Mouse (Mus musculus) frontal cortex, adult 2 months (tissue): Measurements from ENCODE around the gene Ephb2. TPM values are rescaled to one million over a fixed set of nuclear protein-coding genes. Genes with fewer than 3 reads are reported as not detected.

Experiments
- DNase-seq, 2 experiments: peaks; one replicate each; pipeline ENCODE4 v3.0.0; 2022; ENCODE audit warnings: low spot score in 1 of 2; ENCODE audit errors: extremely low spot score in 1 of 2
- polyA plus RNA-seq: library from polyadenylated mRNA; depleted of rRNA; stranded (reverse); fragments of >200 nt; gene quantifications from 2 replicates; pipeline ENCODE4 v1.2.3, GENCODE M21; 2012; rRNA removed

Ephb2 gene
- polyA plus RNA-seq, result 7.3 and 8.9 TPM in 2 replicates

DNA sequence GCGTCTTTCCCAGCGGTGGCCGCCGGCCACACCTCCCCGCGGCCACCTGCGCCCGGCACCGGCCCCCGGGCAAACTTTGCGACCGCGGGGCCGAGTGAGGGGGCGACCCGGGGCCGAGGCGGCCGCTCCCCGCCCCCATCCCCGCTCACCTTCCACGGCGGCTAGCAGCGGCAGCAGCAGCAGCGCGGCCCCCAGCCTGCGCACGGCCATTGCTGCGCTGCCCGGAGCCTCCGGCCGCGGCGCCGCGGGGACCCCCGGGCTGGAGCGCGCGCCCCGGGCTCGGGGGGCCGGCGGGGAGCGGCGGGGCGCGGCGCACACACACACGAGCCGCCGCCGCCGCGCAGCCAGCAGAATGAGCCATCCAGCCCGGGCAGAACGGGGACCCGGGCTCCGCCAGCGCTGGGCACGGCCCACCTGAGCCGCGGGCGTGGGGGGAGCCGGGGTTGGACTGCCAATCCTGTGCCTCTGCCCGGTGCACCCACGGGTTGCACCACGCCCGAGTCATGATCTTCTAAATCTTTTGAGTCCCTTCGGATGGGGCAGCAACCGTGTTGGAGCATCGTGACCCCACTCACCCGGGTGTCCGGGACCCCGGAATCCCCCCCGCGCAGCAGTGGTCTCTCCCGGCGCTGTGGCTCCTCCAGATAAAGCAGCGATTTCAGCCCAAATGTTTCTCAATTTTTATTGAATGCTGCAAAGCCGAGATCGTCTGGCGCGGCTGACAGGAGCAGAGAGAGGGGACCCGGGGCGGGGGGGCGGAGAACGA is at the start of gene Ephb2:
Gene Ephb2, minus strand, starts transcription at position 368 of the 766 bp plus-strand sequence.
- peak in 1 of 2 experiments; percentile 74 for DNase-seq

DNA sequence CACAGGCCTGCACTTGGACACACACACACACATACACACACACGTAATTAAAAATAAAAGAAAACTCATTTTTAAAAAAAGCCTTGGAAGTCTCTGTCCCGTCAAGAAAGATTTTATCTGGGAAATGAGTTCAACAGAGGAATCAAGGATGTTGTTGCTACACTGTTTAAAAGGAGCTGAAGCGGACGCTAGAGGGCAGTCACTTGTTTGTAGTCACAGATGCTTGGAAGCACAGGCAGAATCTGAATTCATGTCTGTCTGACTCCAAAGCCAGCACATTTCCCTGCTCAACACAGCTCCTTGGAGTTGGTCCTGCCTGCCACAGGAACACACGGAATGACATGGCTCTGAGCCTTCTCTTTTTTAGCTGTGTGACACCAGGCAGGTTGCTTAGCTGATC is 42.8 kb upstream of the Ephb2 start:
- peak in 1 of 2 experiments; percentile 45 for DNase-seq

DNA sequence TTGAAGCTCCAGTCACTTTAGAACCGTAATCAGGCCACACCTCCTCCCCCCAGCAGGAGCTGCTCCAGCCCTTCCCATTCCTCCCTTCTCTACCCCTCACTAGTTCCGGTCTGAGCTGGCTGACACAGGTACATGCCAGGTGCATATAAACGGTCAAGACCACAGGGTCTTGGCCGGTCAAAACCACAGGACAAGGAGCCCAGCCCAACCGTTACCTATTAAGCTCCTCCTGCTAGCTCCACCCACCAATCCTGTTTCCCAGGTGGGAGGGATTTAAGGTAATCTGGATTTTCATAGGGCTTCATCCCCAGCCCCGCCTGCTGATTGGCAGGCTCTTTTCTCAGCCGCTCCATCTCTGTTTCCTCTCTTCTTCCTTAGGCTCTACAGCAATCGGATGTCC is 42.4 kb upstream of the Ephb2 start:
- DNase-seq, result no peak

DNA sequence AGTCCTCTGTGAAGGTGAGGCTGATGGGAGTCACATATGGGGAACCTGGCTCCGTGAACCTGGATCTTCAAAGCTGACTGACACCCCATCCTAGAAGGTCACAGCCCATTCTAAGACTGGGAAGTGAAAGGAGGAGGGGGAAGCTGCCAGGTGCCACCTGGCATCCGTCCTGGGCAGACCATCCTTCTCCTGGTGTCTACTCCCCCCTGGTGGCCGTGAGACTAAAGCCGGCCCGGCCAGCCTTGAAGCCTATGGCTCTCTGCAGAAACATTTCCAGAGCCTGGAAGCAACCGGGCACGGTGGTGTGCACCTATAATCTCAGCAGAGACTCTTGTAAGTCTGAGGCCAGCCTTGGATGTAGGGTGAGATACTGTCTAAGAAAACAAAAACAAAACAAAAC is 41.2 kb upstream of the Ephb2 start:
- peak in 1 of 2 experiments; percentile 73 for DNase-seq

DNA sequence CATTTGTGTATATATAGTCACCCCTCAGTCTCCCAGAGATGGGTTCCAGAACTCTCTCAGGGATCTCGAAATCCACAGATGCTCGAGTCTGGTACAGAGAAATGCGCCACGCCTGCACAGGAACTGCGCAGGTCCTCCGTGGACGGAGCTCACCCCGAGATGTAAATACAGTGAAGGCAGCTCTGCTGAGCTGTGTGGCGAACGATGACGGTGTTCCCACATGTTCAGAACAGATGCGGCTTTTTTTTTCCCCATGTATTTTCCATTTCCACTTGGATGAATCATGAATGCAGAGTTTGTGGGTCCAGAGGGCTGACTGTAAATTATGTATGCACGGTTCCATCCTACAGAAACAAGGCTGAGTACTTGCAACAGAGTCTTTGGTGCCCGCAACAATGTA is 39.2 kb upstream of the Ephb2 start:
- DNase-seq, result peak in 1 of 2 experiments; percentile 53

DNA sequence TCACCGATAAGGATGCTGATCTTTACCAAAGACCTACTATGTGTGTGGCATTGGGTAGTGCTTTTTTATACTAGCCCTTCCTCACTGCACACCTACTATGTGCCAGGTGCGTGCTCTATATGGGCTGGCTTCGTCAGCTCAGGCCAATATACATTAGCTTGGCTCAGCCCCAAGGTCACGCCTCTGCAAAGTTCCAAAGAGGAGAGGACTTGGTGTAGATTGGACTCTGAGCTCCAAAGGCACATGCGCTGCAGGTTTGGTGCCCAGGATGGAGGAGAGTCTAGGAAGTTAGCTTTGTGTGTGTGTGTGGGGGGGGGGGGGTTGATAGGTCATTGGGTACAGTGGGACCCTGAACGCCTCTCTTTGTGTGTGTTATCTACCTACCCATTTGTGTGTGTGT is 32.6 kb upstream of the Ephb2 start:
- DNase-seq, result no peak

DNA sequence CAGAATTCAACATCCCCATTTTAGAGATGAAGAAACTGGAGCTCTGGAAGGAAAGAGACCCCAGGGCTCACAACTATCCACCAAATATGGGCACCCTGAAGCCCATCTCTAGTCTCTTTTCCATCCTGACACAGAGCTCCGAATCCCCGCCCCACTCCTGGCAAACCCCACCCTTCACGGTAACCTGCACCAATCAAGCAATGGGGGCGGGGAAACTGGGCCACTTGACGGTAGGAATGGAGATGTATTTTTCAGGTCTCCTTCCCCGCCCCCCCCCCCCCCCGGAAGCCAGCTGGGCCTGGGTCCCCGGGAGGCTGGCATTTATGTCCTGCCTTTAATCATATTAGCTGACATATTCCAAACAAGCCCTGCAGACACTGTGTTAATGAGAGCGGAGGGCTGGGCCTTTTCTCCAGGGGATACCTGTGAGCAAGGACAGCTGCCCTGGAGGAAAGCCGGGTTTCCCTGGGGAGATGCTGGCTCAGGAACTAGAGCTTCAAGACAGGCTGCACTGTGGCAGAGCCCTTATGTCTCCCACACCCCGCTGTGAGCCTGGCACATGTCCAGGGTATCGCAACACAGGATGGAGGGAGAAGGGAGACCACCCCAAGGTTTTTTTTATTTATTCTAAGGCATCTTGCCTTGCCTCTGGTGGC is 32.0 kb upstream of the Ephb2 start:
- no peak for DNase-seq

DNA sequence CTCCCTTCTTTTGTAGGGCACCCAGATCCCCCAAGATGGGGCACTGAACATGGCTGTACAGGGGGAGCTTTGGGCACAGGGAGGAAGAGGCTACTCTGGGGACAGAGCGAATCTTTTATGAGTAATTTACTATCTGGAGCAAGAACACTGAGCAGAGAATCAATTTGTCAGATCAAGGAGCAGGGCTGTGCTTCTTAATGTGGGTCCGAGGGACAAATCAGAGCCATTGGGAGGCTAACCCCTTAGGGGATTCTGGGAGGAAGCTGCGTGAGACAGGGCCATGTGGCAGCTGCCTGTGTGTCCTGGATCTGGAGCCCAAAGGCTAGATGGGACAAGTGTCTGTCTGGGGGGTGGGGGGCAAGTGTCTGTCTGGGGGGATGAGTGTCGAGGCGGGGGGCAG is 29.7 kb upstream of the Ephb2 start:
- no peak for DNase-seq

DNA sequence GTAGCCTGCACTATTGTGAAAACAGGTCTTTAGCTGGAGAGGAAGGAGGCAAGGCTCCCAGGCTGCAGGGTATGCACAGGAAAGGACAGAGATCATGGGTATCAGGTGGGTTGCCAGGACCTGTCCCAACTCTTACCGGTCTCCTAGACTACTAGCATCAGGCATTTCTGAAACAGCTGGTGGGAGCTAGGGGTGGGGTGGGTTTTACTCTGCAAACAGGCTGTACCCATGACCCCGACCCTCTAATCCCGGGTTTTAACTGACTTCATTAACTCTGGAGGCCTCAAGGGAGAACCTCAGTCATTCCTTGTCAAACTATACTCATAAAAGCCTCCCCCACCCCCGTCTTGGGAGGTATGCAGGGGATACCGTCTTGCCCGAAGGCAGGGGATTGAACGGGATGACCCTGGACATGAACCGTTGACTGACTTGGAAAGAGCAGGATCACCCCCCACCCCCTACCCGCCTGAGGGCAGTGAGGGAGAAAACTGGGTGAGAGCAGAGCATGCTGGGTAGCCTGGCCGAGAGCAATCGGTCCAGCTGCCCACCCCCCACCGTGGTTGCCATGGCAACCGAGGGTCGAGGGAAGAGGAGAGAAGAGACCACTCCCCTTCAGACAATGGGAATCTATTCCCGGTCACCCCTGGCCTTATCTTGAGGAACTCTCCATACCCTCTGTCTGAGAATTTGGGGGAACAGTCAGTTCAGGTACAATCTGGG is 29.1 kb upstream of the Ephb2 start:
- DNase-seq, result no peak

DNA sequence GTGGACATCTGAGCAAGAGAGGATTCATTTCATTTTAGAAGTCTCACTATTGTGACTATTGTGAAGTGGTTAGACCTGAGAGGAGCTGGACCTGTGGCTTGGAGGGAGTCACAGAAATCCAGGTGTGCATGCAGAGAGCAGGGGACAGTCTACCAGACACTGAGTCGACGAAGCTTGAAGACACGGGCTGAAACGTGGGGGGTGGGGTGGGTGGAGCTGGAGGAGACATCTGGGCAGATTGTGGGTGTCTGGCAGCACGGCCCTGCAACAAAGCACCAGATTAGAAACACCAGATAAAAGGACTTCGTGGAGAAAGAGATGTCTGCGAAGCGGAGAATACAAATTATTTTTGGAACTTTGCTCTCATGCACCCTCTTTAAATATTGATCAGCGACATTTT is 27.7 kb upstream of the Ephb2 start:
- DNase-seq, result no peak

DNA sequence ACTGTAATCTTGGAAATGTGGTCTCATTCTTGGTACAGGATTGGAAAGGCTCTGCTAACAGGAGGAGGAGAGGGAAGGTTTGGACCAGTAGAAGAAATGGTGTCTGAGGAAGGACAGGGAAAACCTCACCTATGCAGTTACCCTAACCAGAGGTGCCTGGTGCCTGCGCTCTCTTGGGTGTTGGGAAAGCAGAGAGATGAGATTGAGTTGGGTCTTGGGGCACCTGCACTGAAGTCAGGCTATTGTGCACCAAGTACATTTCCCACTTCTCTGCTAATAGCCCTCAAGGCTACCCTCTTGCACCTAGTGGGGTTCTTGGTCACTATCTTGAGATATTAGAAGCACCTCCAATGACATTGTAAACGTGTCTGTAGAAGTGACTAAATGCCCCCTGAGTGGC is 26.6 kb upstream of the Ephb2 start:
- no peak for DNase-seq

DNA sequence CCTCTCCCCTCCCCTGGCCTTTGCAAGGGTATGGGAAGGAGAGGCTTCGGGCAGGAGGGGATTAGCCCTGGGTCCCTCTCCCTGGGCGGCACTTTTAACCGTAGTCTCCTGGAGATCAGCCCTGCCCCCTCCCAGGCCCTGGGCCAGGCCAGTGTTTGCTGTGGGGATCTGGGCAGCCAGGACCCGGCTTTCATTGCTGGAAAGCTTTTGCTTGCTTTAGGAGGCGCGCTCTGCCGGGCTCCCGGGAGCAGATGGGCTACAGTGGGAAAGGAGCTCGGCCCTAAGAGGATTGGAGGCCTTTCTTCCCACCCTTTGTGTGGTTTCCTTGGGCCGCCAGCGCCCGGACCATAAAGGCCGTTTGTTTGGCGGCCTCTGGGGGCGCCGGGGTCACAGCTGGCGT is 26.0 kb upstream of the Ephb2 start:
- DNase-seq, result no peak

DNA sequence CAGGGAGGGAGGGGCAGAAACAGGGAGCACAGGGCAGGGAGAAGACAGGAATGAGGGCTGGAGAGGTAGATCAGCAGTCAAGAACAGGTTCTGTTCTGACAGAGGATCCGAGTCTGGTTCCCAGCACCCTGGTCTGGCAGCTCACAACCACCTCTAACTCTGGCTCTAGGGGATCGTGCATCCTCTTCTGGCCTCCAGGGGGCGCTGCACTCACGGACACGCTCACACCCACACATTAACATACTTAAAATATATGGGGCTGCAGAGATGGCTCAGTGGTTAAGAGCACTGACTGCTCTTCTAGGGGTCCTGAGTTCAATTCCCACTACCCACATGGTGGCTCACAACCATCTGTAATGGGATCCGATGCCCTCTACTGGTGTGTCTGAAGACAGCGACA is 24.2 kb upstream of the Ephb2 start:
- no peak for DNase-seq

DNA sequence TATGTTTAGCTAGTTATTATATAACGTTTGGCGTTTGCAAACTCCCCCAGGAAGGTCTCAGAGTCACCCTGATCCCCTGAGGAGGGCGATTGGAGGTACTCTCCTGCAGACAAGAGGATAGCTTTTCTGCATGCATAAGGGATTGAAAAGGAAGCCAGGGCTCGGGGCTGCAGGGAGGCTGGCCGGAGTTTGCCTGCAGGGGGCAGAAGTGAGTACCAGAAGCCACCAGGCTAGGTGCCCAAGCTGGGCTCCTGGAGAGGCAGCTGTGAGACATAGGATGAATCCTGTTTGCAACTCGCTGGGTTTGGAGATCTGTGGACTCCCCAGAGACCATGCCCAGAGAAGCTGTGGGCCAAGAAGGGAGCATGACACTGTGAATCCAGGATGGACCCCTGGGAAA is 19.3 kb upstream of the Ephb2 start:
- DNase-seq, result peak in 1 of 2 experiments; percentile 58

DNA sequence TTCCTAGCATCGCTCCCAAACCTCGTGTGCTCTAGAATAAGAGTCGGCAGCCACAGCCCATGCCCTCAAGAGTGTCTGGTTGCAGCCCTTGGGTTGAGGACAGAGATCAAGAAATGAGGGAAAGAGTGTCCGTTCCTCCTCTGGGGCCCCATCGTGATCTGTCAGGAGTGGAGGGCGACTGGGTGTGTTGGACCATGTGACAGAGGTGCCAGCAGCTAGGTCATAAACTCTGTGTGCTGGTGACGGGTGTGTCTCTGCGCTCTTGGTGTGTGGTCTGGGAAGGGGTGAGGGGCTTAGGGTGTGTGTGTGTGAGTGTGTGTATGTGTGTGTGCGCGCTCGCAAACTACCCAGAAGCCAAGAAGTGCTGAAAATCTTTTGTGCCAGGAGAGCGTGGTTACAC is 17.2 kb upstream of the Ephb2 start:
- DNase-seq, result no peak

DNA sequence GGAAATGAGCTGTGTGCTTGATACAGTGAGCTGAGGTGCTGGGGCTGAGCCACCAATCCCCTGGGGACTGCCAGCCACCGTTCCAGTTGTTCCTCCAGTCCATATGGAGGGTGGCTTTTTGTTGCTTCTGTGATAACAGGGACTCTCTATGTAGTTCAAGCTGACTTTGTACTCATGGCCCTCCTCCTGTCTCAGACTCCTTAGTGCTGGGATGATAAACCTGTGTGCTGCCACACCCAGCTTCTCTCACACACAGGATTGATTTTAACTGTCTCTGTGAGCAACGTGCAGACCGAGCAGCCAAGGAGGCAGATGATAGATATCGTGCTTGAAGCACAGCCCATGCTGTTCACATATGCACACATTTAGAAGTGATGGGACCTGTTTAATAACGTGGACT is 16.3 kb upstream of the Ephb2 start:
- no peak for DNase-seq

DNA sequence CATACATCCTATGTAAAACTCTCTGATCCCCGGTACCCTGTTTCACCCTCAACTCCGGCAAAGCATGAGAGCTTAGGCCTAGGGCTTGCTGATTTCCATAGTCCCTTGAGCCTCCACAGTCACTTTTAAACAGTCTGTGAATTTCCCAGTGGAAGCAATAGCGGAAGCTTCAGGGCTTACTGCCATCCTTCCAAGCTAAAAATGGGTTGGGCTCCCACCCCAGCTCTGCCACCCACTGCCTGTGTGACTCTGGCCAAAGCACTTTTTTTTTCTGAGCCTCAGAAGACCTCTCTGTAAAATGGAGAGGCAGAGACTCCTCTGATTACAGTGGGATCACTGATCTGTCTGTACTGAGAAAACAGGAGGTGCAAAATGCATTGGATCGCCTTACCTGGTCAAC is 12.8 kb upstream of the Ephb2 start:
- peak in 1 of 2 experiments; percentile 67 for DNase-seq

DNA sequence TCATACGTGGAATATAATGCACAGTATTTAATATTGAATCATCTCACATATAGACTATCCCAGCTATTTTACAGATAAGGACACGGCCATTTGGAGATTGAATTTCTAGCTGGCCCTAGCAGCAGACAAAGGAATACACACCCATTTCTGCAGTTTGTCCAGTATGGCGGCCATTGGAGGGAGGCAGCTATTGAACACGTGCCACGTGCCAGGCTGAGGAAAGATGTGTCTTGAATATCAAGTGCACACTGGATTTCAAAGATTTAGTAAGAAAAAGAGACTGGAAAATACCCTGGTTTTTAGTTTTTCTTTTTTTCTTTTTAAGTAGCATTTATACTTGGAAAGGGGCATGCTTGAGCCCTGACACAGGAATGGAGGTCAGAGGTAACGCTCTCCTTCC is 11.4 kb upstream of the Ephb2 start:
- no peak for DNase-seq

DNA sequence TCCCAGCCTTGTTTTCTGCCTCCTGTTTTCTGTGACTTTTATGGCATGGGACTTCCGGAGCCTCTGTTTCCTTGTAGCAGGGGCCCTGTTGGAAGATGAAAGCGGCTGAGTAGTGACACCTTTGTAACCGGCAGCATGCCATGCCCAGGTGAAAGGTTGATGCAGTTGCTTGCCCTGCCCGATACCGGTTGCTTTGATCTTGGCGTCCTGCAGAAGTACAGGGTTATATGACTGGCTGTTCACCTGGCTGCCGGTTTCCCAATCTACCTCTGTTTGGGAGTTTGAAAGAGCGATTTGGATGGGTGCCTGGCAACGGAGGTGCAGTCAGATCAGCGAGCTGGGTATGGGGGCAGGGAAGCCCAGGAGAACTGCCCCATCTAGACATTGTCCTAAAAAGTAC is 7.0 kb upstream of the Ephb2 start:
- DNase-seq, result no peak

DNA sequence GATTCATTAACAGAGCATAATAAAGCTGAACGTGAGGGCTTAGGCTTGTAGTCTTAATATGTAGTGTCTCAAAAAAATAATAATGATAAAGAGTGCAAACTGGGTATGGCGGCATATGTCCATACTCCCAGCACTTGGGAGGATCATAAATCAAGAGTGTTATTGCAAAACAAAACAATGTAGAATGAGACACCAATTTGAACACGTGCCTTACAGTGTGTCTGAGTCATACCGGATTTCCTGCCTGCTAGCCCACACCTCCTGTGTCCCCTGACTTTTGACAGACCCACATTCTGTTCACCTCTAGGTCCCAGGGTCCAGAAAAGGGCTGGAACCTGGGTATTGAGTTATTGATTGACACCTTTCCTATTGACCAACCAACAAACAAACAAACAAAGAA is 6.2 kb upstream of the Ephb2 start:
- no peak for DNase-seq

DNA sequence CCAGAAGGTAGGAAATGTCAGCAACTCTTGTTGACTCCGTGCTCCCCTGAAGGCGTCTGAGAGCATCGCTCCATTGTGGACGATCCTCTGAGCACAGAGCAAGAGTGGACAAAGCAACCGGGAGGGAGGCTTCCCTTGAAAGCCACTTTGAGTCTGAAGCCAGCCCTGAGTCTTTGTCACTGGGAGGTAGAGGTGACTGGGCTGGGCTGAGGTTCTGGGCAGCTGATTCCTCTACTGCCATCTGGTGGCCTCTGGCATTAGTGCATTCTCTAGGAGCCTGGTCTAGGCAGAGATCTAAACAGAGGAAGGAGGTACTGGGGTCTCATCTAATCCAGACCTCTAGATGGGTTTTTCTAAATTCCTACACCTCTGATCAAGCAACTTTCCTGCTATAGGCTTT is 5.3 kb upstream of the Ephb2 start:
- peak; percentile 33 to 92 for DNase-seq

DNA sequence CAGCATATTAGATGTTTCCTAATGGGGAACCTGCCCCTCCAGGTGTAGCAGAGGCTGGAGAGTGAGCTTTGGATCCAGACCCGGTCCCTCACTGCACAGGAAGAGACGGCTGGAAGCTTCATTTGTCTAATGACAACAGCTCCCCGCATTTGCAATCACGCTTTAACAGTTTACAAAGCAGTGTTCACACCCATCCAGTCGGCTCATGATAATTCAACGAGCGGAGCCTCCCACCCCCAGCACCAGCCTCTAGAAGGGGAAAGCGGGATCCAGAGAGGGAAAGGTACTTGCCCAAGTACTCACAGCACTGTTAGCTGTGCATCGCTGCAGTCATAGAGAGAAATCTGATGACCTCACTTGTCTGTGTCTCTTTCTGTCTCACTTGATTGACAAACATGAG is 2.7 kb upstream of the Ephb2 start:
- peak in 1 of 2 experiments; percentile 25 for DNase-seq
